Mouse (Mus musculus) myocyte (in vitro differentiated cells): ENCODE data around the gene Dynlrb1. TPM values are rescaled to one million over a fixed set of nuclear protein-coding genes. Genes with fewer than 3 reads are reported as not detected.

Source experiments
- H3K27me3 ChIP-seq: one replicate; pipeline ENCODE4 v1.6.1; 2011; ENCODE audit not compliant: control insufficient read depth, insufficient read depth, insufficient read length
- H3K36me3 ChIP-seq: one replicate; pipeline ENCODE4 v1.6.1; 2011; ENCODE audit not compliant: control insufficient read depth, insufficient read depth
- H3K4me2 ChIP-seq: one replicate; pipeline ENCODE4 v1.6.1; 2011; ENCODE audit warnings: low read depth, control low read depth
- H3K4me3 ChIP-seq: one replicate; pipeline ENCODE4 v1.5.1; 2011; ENCODE audit warnings: mild to moderate bottlenecking, control low read depth, moderate library complexity
- H3K79me2 ChIP-seq: one replicate; pipeline ENCODE4 v1.6.1; 2011; ENCODE audit not compliant: control insufficient read depth, insufficient read depth
- H3ac ChIP-seq: one replicate; pipeline ENCODE4 v1.6.1; 2011; ENCODE audit not compliant: control insufficient read depth, insufficient read length
- CEBPB ChIP-seq: IDR thresholded peaks from 2 replicates; pipeline ENCODE4 v1.6.1; 2011; ENCODE audit warnings: mild to moderate bottlenecking, moderate library complexity; ENCODE audit not compliant: poor library complexity, insufficient read depth, severe bottlenecking
- E2F4 ChIP-seq: IDR thresholded peaks from one replicate; pipeline ENCODE4 v1.6.1; 2011; ENCODE audit warnings: mild to moderate bottlenecking, control low read depth, moderate library complexity; ENCODE audit not compliant: insufficient read depth
- MAX ChIP-seq: IDR thresholded peaks from one replicate; pipeline ENCODE4 v1.6.1; 2011; ENCODE audit warnings: low read depth, mild to moderate bottlenecking, control low read depth
- MYOD1 ChIP-seq, 3 experiments: IDR thresholded peaks; one replicate each; pipeline ENCODE4 v1.6.1; 2011; ENCODE audit warnings: control low read depth in 2 of 3, low read depth in 2 of 3, mild to moderate bottlenecking in 2 of 3, moderate library complexity in 1 of 3; ENCODE audit not compliant: insufficient read length in 2 of 3, control insufficient read depth in 1 of 3
- MYOG ChIP-seq, 3 experiments: IDR thresholded peaks; one replicate each; pipeline ENCODE4 v1.6.1; 2011; ENCODE audit warnings: control low read depth in 2 of 3, low read depth in 2 of 3, mild to moderate bottlenecking in 2 of 3; ENCODE audit not compliant: insufficient read length in 2 of 3, control insufficient read depth in 1 of 3, insufficient read depth in 1 of 3
- POLR2A ChIP-seq: IDR thresholded peaks from one replicate; pipeline ENCODE4 v1.6.1; 2011; ENCODE audit warnings: low read depth, mild to moderate bottlenecking, control low read depth, moderate library complexity; ENCODE audit not compliant: insufficient read length
- POLR2AphosphoS2 ChIP-seq: IDR thresholded peaks from one replicate; pipeline ENCODE4 v1.6.1; 2011; ENCODE audit warnings: low read depth, control low read depth; ENCODE audit not compliant: insufficient read length
- REST ChIP-seq: IDR thresholded peaks from one replicate; pipeline ENCODE4 v1.6.1; 2011; ENCODE audit warnings: mild to moderate bottlenecking, control low read depth, moderate library complexity; ENCODE audit not compliant: insufficient read depth, insufficient read length
- SRF ChIP-seq: IDR thresholded peaks from one replicate; pipeline ENCODE4 v1.6.1; 2011; ENCODE audit warnings: low read depth; ENCODE audit not compliant: control insufficient read depth, insufficient read length
- TCF12 ChIP-seq: IDR thresholded peaks from one replicate; pipeline ENCODE4 v1.6.1; 2011; ENCODE audit warnings: mild to moderate bottlenecking, control low read depth; ENCODE audit not compliant: poor library complexity, insufficient read depth, severe bottlenecking
- TCF3 ChIP-seq: IDR thresholded peaks from one replicate; pipeline ENCODE4 v1.6.1; 2011; ENCODE audit warnings: low read depth, control low read depth; ENCODE audit not compliant: insufficient read length
- USF1 ChIP-seq: IDR thresholded peaks from one replicate; pipeline ENCODE4 v1.6.1; 2011; ENCODE audit warnings: low read depth, mild to moderate bottlenecking, control low read depth, moderate library complexity
- polyA plus RNA-seq: library from polyadenylated mRNA; unstranded; fragments of >200 nt; fragmentation: generic; extraction: Trizol; gene quantifications from one replicate; pipeline ENCODE4 v1.2.1, GENCODE M21; 2012; ENCODE audit warnings: missing spikeins

Dynlrb1 gene
- polyA plus RNA-seq, 1 experiment = 418 TPM

DNA sequence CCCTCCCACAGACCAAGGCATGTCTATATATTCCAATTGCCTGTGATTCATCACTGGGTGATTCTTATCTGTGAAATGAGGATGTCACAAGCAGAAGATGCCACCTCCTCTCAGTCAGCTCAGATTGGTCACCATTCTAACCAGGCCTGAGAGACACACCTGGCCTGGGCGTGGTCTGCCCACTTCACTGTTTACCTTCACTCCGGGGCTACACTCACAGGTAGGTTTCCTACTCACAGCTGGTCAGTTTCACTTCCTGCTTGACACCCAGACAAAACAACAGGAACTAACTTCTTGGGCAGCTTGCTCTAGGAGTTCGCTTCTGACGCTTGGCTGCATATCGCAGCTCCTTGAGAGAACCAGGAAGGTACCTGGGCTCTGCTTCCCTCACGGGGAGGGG lies 59.1 kb downstream of the Dynlrb1 start:
- Histone ChIP-seq H3K27me3 (no peaks in the 10 kb centered on the region), H3K36me3 (peaks cover 19% of the 10 kb centered on the region), H3K4me3 (no peak overlapping the region), H3ac (no peak overlapping the region), H3K79me2 (no peaks in the 10 kb centered on the region), H3K4me2 (no peak overlapping the region)
- TF ChIP-seq POLR2A = no peak
- TF ChIP-seq CEBPB = no peak
- TF ChIP-seq MAX = no peak
- no peak for TF ChIP-seq USF1
- TF ChIP-seq POLR2AphosphoS2 = no peak
- TF ChIP-seq TCF3 = no peak
- no peak for TF ChIP-seq TCF12
- TF ChIP-seq MYOG (IDR thresholded peaks at IDR 0.05; ENCODE audit: control insufficient read depth in 1 of 3, insufficient read depth in 1 of 3, insufficient read length in 2 of 3, low read depth in 2 of 3) = no peak
- TF ChIP-seq E2F4 = no peak
- no peak for TF ChIP-seq REST
- TF ChIP-seq SRF = no peak
- no peak for TF ChIP-seq MYOD1 (IDR thresholded peaks at IDR 0.05; ENCODE audit: control insufficient read depth in 1 of 3, insufficient read length in 2 of 3, low read depth in 2 of 3)

DNA sequence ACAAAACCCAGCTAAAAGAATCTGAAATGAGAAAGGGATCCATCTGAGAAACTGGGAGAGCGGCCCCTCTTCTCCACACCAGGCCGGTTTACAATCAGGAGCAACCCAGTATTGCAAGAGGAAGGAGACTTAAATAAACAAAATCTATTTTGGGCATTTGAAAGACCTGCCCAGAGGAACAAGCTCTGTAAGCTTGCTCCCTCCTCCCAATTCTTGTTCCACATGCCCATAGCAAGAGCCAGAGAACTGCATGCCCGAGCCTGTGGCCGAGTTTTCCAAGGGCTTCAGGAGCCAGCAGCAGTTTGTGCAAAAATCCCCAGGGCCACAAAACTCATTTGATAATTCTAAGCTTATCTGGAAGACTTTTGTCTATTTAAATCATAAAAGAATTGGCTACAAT lies 63.2 kb downstream of the Dynlrb1 start:
- Histone ChIP-seq H3K4me2 (no peak overlapping the region), H3ac (no peak overlapping the region), H3K79me2 (no peaks in the 10 kb centered on the region), H3K36me3 (peaks cover 19% of the 10 kb centered on the region), H3K4me3 (no peak overlapping the region), H3K27me3 (no peaks in the 10 kb centered on the region)
- TF ChIP-seq TCF3 = no peak

Other genes with a start within 250 kb of the Dynlrb1 start
- not detected for gene Gm14226, start 218.3 kb upstream of the Dynlrb1 start, polyA plus RNA-seq
- gene Ahcy, start 162.0 kb upstream of the Dynlrb1 start, polyA plus RNA-seq = 39.7 TPM
- 8.8 TPM for gene Itch, start 103.0 kb upstream of the Dynlrb1 start, polyA plus RNA-seq
- 413 TPM for gene Map1lc3a, start 39.8 kb downstream of the Dynlrb1 start, polyA plus RNA-seq
- 27.0 TPM for gene Pigu, start 120.9 kb downstream of the Dynlrb1 start, polyA plus RNA-seq
- gene Trp53inp2, start 144.5 kb downstream of the Dynlrb1 start, polyA plus RNA-seq = 100 TPM
- gene Ncoa6, start 237.4 kb downstream of the Dynlrb1 start, polyA plus RNA-seq = 11.0 TPM